In the genomic region with DNA sequence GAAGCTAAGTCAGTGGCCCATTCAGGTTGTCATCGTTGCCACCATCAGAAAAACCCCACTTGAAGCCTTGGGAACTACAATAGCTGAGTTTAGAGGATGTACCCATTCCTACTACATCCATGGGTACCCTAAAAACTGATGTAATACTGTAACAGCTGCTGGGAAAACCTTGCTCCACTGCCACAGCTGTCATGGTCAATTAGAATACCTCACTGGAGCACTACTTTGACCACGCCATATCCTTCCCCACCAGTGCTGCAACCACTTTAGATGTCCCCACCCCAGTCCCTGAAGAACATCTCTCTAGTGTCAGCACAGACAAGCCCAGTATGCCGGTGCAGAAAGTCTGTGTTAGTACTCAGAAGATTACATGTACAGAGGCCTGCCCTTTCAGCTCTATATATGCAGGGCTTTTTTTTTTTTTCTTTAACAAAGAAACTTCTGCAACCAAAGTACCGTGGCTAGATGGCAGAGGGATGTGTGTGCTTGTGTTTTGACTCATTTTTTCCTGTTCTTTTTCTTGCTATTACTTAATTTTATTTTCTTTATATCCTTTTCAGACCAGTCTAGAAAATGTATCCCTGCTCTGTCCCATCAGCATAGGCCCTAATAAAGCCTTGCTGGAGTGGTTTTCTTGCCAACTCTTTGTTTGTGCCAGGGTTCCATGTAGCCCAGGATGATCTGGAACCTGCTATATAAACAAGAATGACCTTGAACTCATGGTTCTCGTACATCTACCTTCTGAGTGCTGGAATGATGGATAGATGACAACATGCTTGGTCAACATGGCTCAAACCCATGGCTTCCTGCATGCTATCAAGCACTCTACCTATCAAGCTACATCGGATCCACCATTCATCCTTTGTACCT, we compare ENCODE assay signal across 13 mouse cellular contexts.
DNase-seq lines count a peak whose midpoint lies in the region; ATAC-seq and TF ChIP-seq lines count a peak whose summit lies in the region.
"Had no signal": no experiment of that assay in that cellular context is flagged by ENCODE, and none has a peak within 500 bp of the region (broad histone marks: within the 10 kb centered on the region; RNA-seq: fewer than 3 reads in every experiment).

No protein-coding gene starts in this region.

- no peak for TF ChIP-seq POLR2A in heart, adult 2 months (IDR thresholded peaks at IDR 0.05; ENCODE audit: insufficient read depth, low read depth, low read length)

- no peak overlapping the region for H3K4me3 ChIP-seq in heart, adult 2 months
- H3K4me3 ChIP-seq in hindbrain, embryonic 15.5 days: no peak overlapping the region
- H3K4me3 ChIP-seq in hindbrain, embryonic 12.5 days: no peak overlapping the region
- no peak overlapping the region for H3K4me3 ChIP-seq in lung, postnatal 0 days (ENCODE audit: low read depth, low read length)
- H3K4me3 ChIP-seq: embryonic facial prominence, embryonic 12.5 days; limb, embryonic 15.5 days; midbrain, embryonic 12.5 days; neural tube, embryonic 13.5 days had no signal

- no peaks in the 10 kb centered on the region for H3K79me2 ChIP-seq in heart, adult 2 months (replicated peaks; ENCODE audit: control insufficient read depth, insufficient read depth, low read length)

- no peak for TF ChIP-seq EP300 in heart, adult 2 months (IDR thresholded peaks at IDR 0.05; ENCODE audit: insufficient read depth, low read depth, low read length)
- no peak for TF ChIP-seq EP300 in lung, postnatal 0 days (IDR thresholded peaks at IDR 0.05)

- H3K27ac ChIP-seq in heart, adult 2 months: peak overlapping the region; percentile 29; the same call in 1 of the 2 replicates
- no peak overlapping the region for H3K27ac ChIP-seq in hindbrain, embryonic 15.5 days (replicated peaks)
- H3K27ac ChIP-seq in hindbrain, embryonic 12.5 days: no peak overlapping the region
- H3K27ac ChIP-seq in lung, postnatal 0 days (ENCODE audit: low read length): no peak overlapping the region
- H3K27ac ChIP-seq: embryonic facial prominence, embryonic 12.5 days; limb, embryonic 15.5 days; midbrain, embryonic 12.5 days; neural tube, embryonic 13.5 days had no signal

- H3K9me3 ChIP-seq in hindbrain, embryonic 15.5 days: no peaks in the 10 kb centered on the region
- H3K9me3 ChIP-seq in hindbrain, embryonic 12.5 days (replicated peaks): no peaks in the 10 kb centered on the region
- no peaks in the 10 kb centered on the region for H3K9me3 ChIP-seq in lung, postnatal 0 days (ENCODE audit: low read length)
- H3K9me3 ChIP-seq: embryonic facial prominence, embryonic 12.5 days; limb, embryonic 15.5 days; midbrain, embryonic 12.5 days; neural tube, embryonic 13.5 days had no signal

- H3K9ac ChIP-seq in heart, adult 2 months (ENCODE audit: low read depth, low read length): no peak overlapping the region
- H3K9ac ChIP-seq in hindbrain, embryonic 15.5 days: no peak overlapping the region
- no peak overlapping the region for H3K9ac ChIP-seq in hindbrain, embryonic 12.5 days
- H3K9ac ChIP-seq in lung, postnatal 0 days (replicated peaks; ENCODE audit: low read depth): no peak overlapping the region
- H3K9ac ChIP-seq: embryonic facial prominence, embryonic 12.5 days; limb, embryonic 15.5 days; midbrain, embryonic 12.5 days; neural tube, embryonic 13.5 days had no signal

- ATAC-seq in hindbrain, embryonic 15.5 days (ENCODE audit: low FRiP score, low read depth): 0 out of 2 replicates have a peak, but pooled peaks have one; percentile 11
- ATAC-seq in hindbrain, embryonic 12.5 days (ENCODE audit: low FRiP score): no peak
- 0 out of 2 replicates have a peak, but pooled peaks have one; percentile 8 for ATAC-seq in lung, postnatal 0 days

- 69% methylated on average over 6 of the region's 6 CpGs for whole genome bisulfite sequencing in heart, adult 2 months
- 81% methylated on average over 6 of the region's 6 CpGs for WGBS in hindbrain, embryonic 15.5 days
- 83% methylated on average over 6 of the region's 6 CpGs for WGBS in hindbrain, embryonic 12.5 days
- 66% methylated on average over 6 of the region's 6 CpGs for WGBS in lung, postnatal 0 days

- H3K4me2 ChIP-seq in hindbrain, embryonic 15.5 days: no peak overlapping the region
- H3K4me2 ChIP-seq in hindbrain, embryonic 12.5 days (replicated peaks): no peak overlapping the region
- no peak overlapping the region for H3K4me2 ChIP-seq in lung, postnatal 0 days (replicated peaks; ENCODE audit: low read depth, low read length)
- H3K4me2 ChIP-seq: embryonic facial prominence, embryonic 12.5 days; limb, embryonic 15.5 days; midbrain, embryonic 12.5 days; neural tube, embryonic 13.5 days had no signal

- H3K27me3 ChIP-seq in heart, adult 2 months (ENCODE audit: control insufficient read depth, insufficient read depth, low read length): no peaks in the 10 kb centered on the region
- no peaks in the 10 kb centered on the region for H3K27me3 ChIP-seq in hindbrain, embryonic 15.5 days
- no peaks in the 10 kb centered on the region for H3K27me3 ChIP-seq in hindbrain, embryonic 12.5 days
- H3K27me3 ChIP-seq in lung, postnatal 0 days (replicated peaks; ENCODE audit: insufficient read depth, low read length): no peaks in the 10 kb centered on the region
- H3K27me3 ChIP-seq: embryonic facial prominence, embryonic 12.5 days; midbrain, embryonic 12.5 days; neural tube, embryonic 13.5 days; Patski had no signal

- TF ChIP-seq CTCF in heart, adult 2 months (IDR thresholded peaks at IDR 0.05): no peak
- TF ChIP-seq CTCF in lung, postnatal 0 days (IDR thresholded peaks at IDR 0.05): no peak

- intact Hi-C loops in heart, adult 2 months (cut with DNase I): loop anchor here (2.0 kb wide), 1 partner anchor 158 kb away; no protein-coding TSS in a partner anchor
- intact Hi-C loops in heart, postnatal 14 days (cut with DNase I): no loop called here

- peaks cover 3% of the 10 kb centered on the region for H3K4me1 ChIP-seq in heart, adult 2 months (ENCODE audit: control insufficient read depth, insufficient read depth, low read length)
- 0 out of 2 replicates have a peak, but pooled peaks cover 4% of the 10 kb centered on the region for H3K4me1 ChIP-seq in hindbrain, embryonic 15.5 days (replicated peaks)
- no peaks in the 10 kb centered on the region for H3K4me1 ChIP-seq in hindbrain, embryonic 12.5 days
- no peaks in the 10 kb centered on the region for H3K4me1 ChIP-seq in lung, postnatal 0 days (ENCODE audit: insufficient read depth, low read depth, low read length)
- H3K4me1 ChIP-seq: embryonic facial prominence, embryonic 12.5 days; midbrain, embryonic 12.5 days had no signal

- DNase-seq in heart, adult 2 months: no peak
- no peak for DNase-seq in heart, postnatal 14 days
- DNase-seq in lung, postnatal 0 days (ENCODE audit: low spot score): no peak
- no peak for DNase-seq in lung, postnatal 10 days
- DNase-seq in spleen, adult 12 weeks (ENCODE audit: low spot score): no peak
- DNase-seq: thymus, postnatal 25 days had no signal

- H3K36me3 ChIP-seq in heart, adult 2 months (ENCODE audit: control insufficient read depth, insufficient read depth, low read length): peaks cover 10% of the 10 kb centered on the region; the same call in 1 of the 2 replicates
- no peaks in the 10 kb centered on the region for H3K36me3 ChIP-seq in hindbrain, embryonic 15.5 days
- no peaks in the 10 kb centered on the region for H3K36me3 ChIP-seq in hindbrain, embryonic 12.5 days
- H3K36me3 ChIP-seq in lung, postnatal 0 days (ENCODE audit: insufficient read depth, low read length): no peaks in the 10 kb centered on the region
- H3K36me3 ChIP-seq: embryonic facial prominence, embryonic 12.5 days; limb, embryonic 15.5 days; midbrain, embryonic 12.5 days; neural tube, embryonic 13.5 days had no signal
